Mouse (Mus musculus) C2C12 (cell line): ENCODE results near the gene Ankrd42. TPM values are rescaled to one million over a fixed set of nuclear protein-coding genes. Genes with fewer than 3 reads are reported as not detected.

Experiments
- H3K27me3 ChIP-seq: one replicate; pipeline ENCODE4 v1.6.1; 2011; ENCODE audit not compliant: control insufficient read depth, insufficient read depth, insufficient read length
- H3K36me3 ChIP-seq: one replicate; pipeline ENCODE4 v1.6.1; 2011; ENCODE audit not compliant: control insufficient read depth, insufficient read depth
- H3K4me3 ChIP-seq: one replicate; pipeline ENCODE4 v1.5.1; 2011; ENCODE audit warnings: mild to moderate bottlenecking, control low read depth; ENCODE audit not compliant: poor library complexity, insufficient read depth, severe bottlenecking
- H3K79me2 ChIP-seq: one replicate; pipeline ENCODE4 v1.6.1; 2011; ENCODE audit not compliant: control insufficient read depth, insufficient read depth
- H3K79me3 ChIP-seq: one replicate; pipeline ENCODE4 v1.6.1; 2011; ENCODE audit warnings: low read depth, control low read depth
- H3ac ChIP-seq: one replicate; pipeline ENCODE3; 2011; ENCODE audit warnings: low read depth; ENCODE audit not compliant: control insufficient read depth, insufficient read length
- CEBPB ChIP-seq: IDR thresholded peaks from one replicate; pipeline ENCODE4 v1.6.1; 2011; ENCODE audit warnings: low read depth, mild to moderate bottlenecking, control low read depth, moderate library complexity
- CTCF ChIP-seq: IDR thresholded peaks from one replicate; pipeline ENCODE4 v1.5.1; 2011; ENCODE audit not compliant: control insufficient read depth, insufficient read depth, insufficient read length
- FOSL1 ChIP-seq: IDR thresholded peaks from one replicate; pipeline ENCODE4 v1.8.0; 2011; ENCODE audit warnings: mild to moderate bottlenecking, low read length; ENCODE audit not compliant: poor library complexity, insufficient read depth, severe bottlenecking
- MAX ChIP-seq: IDR thresholded peaks from one replicate; pipeline ENCODE4 v1.6.1; 2011; ENCODE audit warnings: mild to moderate bottlenecking, control low read depth
- MYOD1 ChIP-seq: IDR thresholded peaks from one replicate; pipeline ENCODE4 v1.6.1; 2011; ENCODE audit warnings: low read depth; ENCODE audit not compliant: control insufficient read depth, insufficient read length
- MYOG ChIP-seq: IDR thresholded peaks from one replicate; pipeline ENCODE4 v1.6.1; 2011; ENCODE audit not compliant: control insufficient read depth, insufficient read length; ENCODE audit errors: extremely low read depth
- USF1 ChIP-seq: IDR thresholded peaks from one replicate; pipeline ENCODE4 v1.6.1; 2011; ENCODE audit warnings: low read depth, mild to moderate bottlenecking, control low read depth, moderate library complexity
- polyA plus RNA-seq: library from polyadenylated mRNA; unstranded; fragments of >200 nt; fragmentation: generic; extraction: Trizol; gene quantifications from one replicate; pipeline ENCODE4 v1.2.1, GENCODE M21; 2012; ENCODE audit warnings: missing spikeins

Ankrd42 gene
- polyA plus RNA-seq, 1 experiment: 1.2 TPM

GRCm38 (mm10) chr7:92532351-92533036 lies 104.4 kb downstream of the Ankrd42 start:
- TF ChIP-seq MYOG: no peak
- no peak for TF ChIP-seq MAX
- TF ChIP-seq MYOD1: no peak
- TF ChIP-seq CTCF: no peak
- no peak for TF ChIP-seq USF1
- TF ChIP-seq CEBPB: no peak
- TF ChIP-seq FOSL1: no peak

More at GRCm38 (mm10) chr7:92532351-92533036, 104.4 kb downstream of the Ankrd42 start:
- Histone ChIP-seq H3K79me3 (no peaks in the 10 kb centered on the region), H3K4me3 (no peak overlapping the region), H3K36me3 (no peaks in the 10 kb centered on the region), H3K27me3 (no peaks in the 10 kb centered on the region), H3K79me2 (no peaks in the 10 kb centered on the region), H3ac (no peak overlapping the region)

Other genes starting within 250 kb of the Ankrd42 start
- 7.9 TPM for gene Ccdc90b, start 76.0 kb downstream of the Ankrd42 start, polyA plus RNA-seq
- gene Pcf11, start 32.8 kb upstream of the Ankrd42 start, polyA plus RNA-seq: 6.8 TPM
- 2.0 TPM for gene Rab30, start 104.5 kb upstream of the Ankrd42 start, polyA plus RNA-seq
- gene Ddias, start 237.1 kb upstream of the Ankrd42 start, polyA plus RNA-seq: 4.6 TPM
- 17.7 TPM for gene Prcp, start 237.3 kb upstream of the Ankrd42 start, polyA plus RNA-seq